In the genomic region with DNA sequence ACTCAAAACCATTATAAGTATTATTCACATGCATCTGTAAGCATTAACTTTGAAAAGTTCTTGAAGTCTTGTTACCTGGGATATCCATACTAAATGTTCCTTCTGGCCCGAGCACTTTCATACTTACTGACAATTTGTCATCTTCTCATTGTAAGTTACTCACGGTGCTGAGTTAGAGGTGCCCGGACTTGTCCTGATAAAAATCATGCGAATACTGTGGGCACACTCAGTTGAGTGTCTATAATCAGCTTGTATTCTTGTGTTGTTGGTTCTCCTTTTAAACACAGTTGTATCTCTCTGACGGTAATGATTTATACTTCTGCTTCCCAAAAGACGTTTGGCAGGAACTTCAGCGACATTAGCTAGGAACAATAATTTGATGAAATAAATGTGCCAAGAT, we compare ENCODE assay signal across 9 mouse cellular contexts. TPM values are rescaled to one million over a fixed set of nuclear protein-coding genes. Genes with fewer than 3 reads are reported as not detected.
DNase-seq lines count a peak whose midpoint lies in the region; ATAC-seq and TF ChIP-seq lines count a peak whose summit lies in the region.
"Had no signal": no experiment of that assay in that cellular context is flagged by ENCODE, and none has a peak within 500 bp of the region (broad histone marks: within the 10 kb centered on the region; RNA-seq: fewer than 3 reads in every experiment).

No protein-coding gene starts in this region.

- no peak overlapping the region for H3K27ac ChIP-seq in kidney, embryonic 15.5 days
- no peak overlapping the region for H3K27ac ChIP-seq in hindbrain, postnatal 0 days
- H3K27ac ChIP-seq in midbrain, embryonic 16.5 days (ENCODE audit: low read length) = no peak overlapping the region

- H3K9me3 ChIP-seq in kidney, embryonic 15.5 days (replicated peaks) = no peaks in the 10 kb centered on the region
- no peaks in the 10 kb centered on the region for H3K9me3 ChIP-seq in hindbrain, postnatal 0 days (ENCODE audit: low read length)
- no peaks in the 10 kb centered on the region for H3K9me3 ChIP-seq in midbrain, embryonic 16.5 days (replicated peaks; ENCODE audit: control insufficient read depth, low read length, poor library complexity, severe bottlenecking)

- TF ChIP-seq CTCF in hindbrain, postnatal 0 days (IDR thresholded peaks at IDR 0.05; ENCODE audit: low read depth) = no peak

- H3K4me2 ChIP-seq in kidney, embryonic 15.5 days = peak overlapping the region; percentile 61
- H3K4me2 ChIP-seq in hindbrain, postnatal 0 days (ENCODE audit: low read depth, low read length) = peak overlapping the region; percentile 69
- H3K4me2 ChIP-seq in midbrain, embryonic 16.5 days (ENCODE audit: low read length) = peak overlapping the region; percentile 58; the same call in 1 of the 2 replicates

- ATAC-seq in kidney, embryonic 15.5 days (replicated peaks; ENCODE audit: low FRiP score) = no peak
- ATAC-seq in hindbrain, postnatal 0 days = no peak
- ATAC-seq in midbrain, embryonic 16.5 days = no peak
- no peak for ATAC-seq in CD4-positive, CD25-positive, alpha-beta regulatory T cell, adult 4 months

- H3K9ac ChIP-seq in kidney, embryonic 15.5 days = no peak overlapping the region
- no peak overlapping the region for H3K9ac ChIP-seq in hindbrain, postnatal 0 days (replicated peaks; ENCODE audit: low read length)
- peak overlapping the region; percentile 71; the same call in 1 of the 2 replicates for H3K9ac ChIP-seq in midbrain, embryonic 16.5 days (ENCODE audit: low read depth, low read length)

- peaks cover 10% of the 10 kb centered on the region; the same call in 1 of the 2 replicates for H3K4me1 ChIP-seq in kidney, embryonic 15.5 days
- H3K4me1 ChIP-seq in hindbrain, postnatal 0 days (ENCODE audit: insufficient read depth, low read length) = no peaks in the 10 kb centered on the region
- H3K4me1 ChIP-seq in midbrain, embryonic 16.5 days (ENCODE audit: control insufficient read depth, insufficient read depth, low read length) = peaks cover 5% of the 10 kb centered on the region

- 42% methylated on average over 7 of the region's 7 CpGs for WGBS in kidney, embryonic 15.5 days
- 63% methylated on average over 7 of the region's 7 CpGs for WGBS in hindbrain, postnatal 0 days
- 81% methylated on average over 7 of the region's 7 CpGs for WGBS in midbrain, embryonic 16.5 days

- H3K36me3 ChIP-seq in kidney, embryonic 15.5 days = peaks cover 6% of the 10 kb centered on the region; the same call in 1 of the 2 replicates
- H3K36me3 ChIP-seq in hindbrain, postnatal 0 days (ENCODE audit: insufficient read depth, low read length) = no peaks in the 10 kb centered on the region
- H3K36me3 ChIP-seq in midbrain, embryonic 16.5 days (ENCODE audit: control insufficient read depth, insufficient read depth, low read length) = 0 out of 2 replicates have a peak, but pooled peaks cover 2% of the 10 kb centered on the region

- no peaks in the 10 kb centered on the region for H3K27me3 ChIP-seq in kidney, embryonic 15.5 days
- H3K27me3 ChIP-seq in hindbrain, postnatal 0 days (ENCODE audit: insufficient read depth, low read length) = no peaks in the 10 kb centered on the region
- no peaks in the 10 kb centered on the region for H3K27me3 ChIP-seq in midbrain, embryonic 16.5 days (ENCODE audit: control insufficient read depth, insufficient read depth, low read depth, low read length)

- no peak for DNase-seq in kidney, adult 18-20 months
- peak; percentile 20 for DNase-seq in c-Kit-positive CD71-positive TER-119-positive erythroid progenitor cells, embryonic 14.5 days (ENCODE audit: low spot score)
- DNase-seq in hindbrain, postnatal 0 days (ENCODE audit: low spot score) = no peak
- DNase-seq in urinary bladder, adult 2 months (ENCODE audit: low spot score) = no peak
- no peak for DNase-seq in right cerebral cortex, adult 18-20 months

- H3K4me3 ChIP-seq in kidney, embryonic 15.5 days (replicated peaks) = peak overlapping the region; percentile 62
- peak overlapping the region; percentile 71 for H3K4me3 ChIP-seq in hindbrain, postnatal 0 days (ENCODE audit: low read length)
- no peak overlapping the region for H3K4me3 ChIP-seq in midbrain, embryonic 16.5 days (ENCODE audit: low read depth, low read length)

RNA-seq across cellular contexts. Expression of gene 2610001J05Rik, which starts 0.8 kb away (rescaled TPM):
- polyA plus RNA-seq in kidney, embryonic 15.5 days (2015; fragmentation: Nextera tagmentation; extraction: Ambion mirVana) = 99.1 and 104 TPM in 2 replicates
- 9.8 and 15.6 TPM in 2 replicates for total RNA-seq in hindbrain, postnatal 0 days (2014; rRNA removed)
- polyA plus RNA-seq in hindbrain, postnatal 0 days (2015; fragmentation: Nextera tagmentation; extraction: Ambion mirVana) = 122 TPM in 2 replicates
- 103 and 110 TPM in 2 replicates for polyA plus RNA-seq in midbrain, embryonic 16.5 days (2015; fragmentation: Nextera tagmentation; extraction: Ambion mirVana)
- polyA plus RNA-seq in urinary bladder, adult 2 months (2012; rRNA removed) = 111 and 138 TPM in 2 replicates
- 10 to 100 TPM; 82.6 to 88.4 TPM for polyA plus RNA-seq in CD4-positive, CD25-positive, alpha-beta regulatory T cell, adult 4 months (2017; shearing (Covaris generic))

RNA-seq across cellular contexts. Expression of gene Gpr85, which starts 32.3 kb away (rescaled TPM):
- polyA plus RNA-seq in kidney, embryonic 15.5 days (2015; fragmentation: Nextera tagmentation; extraction: Ambion mirVana) = 1.5 and 2.7 TPM in 2 replicates
- total RNA-seq in hindbrain, postnatal 0 days (2014; rRNA removed) = 77.8 and 84.3 TPM in 2 replicates
- 87.5 and 89.1 TPM in 2 replicates for polyA plus RNA-seq in hindbrain, postnatal 0 days (2015; fragmentation: Nextera tagmentation; extraction: Ambion mirVana)
- 121 and 122 TPM in 2 replicates for polyA plus RNA-seq in midbrain, embryonic 16.5 days (2015; fragmentation: Nextera tagmentation; extraction: Ambion mirVana)
- polyA plus RNA-seq in urinary bladder, adult 2 months (2012; rRNA removed) = 0.65 and 0.84 TPM in 2 replicates
- under 1 TPM in 1 of 2 experiments, not detected in 1; 0.28 TPM for polyA plus RNA-seq in CD4-positive, CD25-positive, alpha-beta regulatory T cell, adult 4 months (2017; shearing (Covaris generic))
- total RNA-seq: neutrophil, adult 5-6 weeks had no signal

Comparison
In these comparisons a context has a peak if more than half of its experiments do, and no peak if none do; other contexts are left out.
1. RNA of gene Gpr85, which starts 32.3 kb away (polyA plus RNA-seq): 121 to 122 TPM in midbrain, embryonic 16.5 days and 87.5 to 89.1 TPM in hindbrain, postnatal 0 days; 1.5 to 2.7 TPM in kidney, embryonic 15.5 days, 0.65 to 0.84 TPM in urinary bladder, adult 2 months and 0.28 TPM in CD4-positive, CD25-positive, alpha-beta regulatory T cell, adult 4 months; every median in the first group is over 10 times any median in the second.
2. Peak in every context shown above with its lines, with median percentiles within 50 percentile points of each other: H3K4me2 ChIP-seq.